Mouse (Mus musculus) myocyte (in vitro differentiated cells): ENCODE data around the gene Fkbp14. TPM values are rescaled to one million over a fixed set of nuclear protein-coding genes. Genes with fewer than 3 reads are reported as not detected.

ENCODE experiments used
- H3K27me3 ChIP-seq: one replicate; pipeline ENCODE4 v1.6.1; 2011; ENCODE audit not compliant: control insufficient read depth, insufficient read depth, insufficient read length
- H3K36me3 ChIP-seq: one replicate; pipeline ENCODE4 v1.6.1; 2011; ENCODE audit not compliant: control insufficient read depth, insufficient read depth
- H3K4me2 ChIP-seq: one replicate; pipeline ENCODE4 v1.6.1; 2011; ENCODE audit warnings: low read depth, control low read depth
- H3K4me3 ChIP-seq: one replicate; pipeline ENCODE4 v1.5.1; 2011; ENCODE audit warnings: mild to moderate bottlenecking, control low read depth, moderate library complexity
- H3K79me2 ChIP-seq: one replicate; pipeline ENCODE4 v1.6.1; 2011; ENCODE audit not compliant: control insufficient read depth, insufficient read depth
- H3ac ChIP-seq: one replicate; pipeline ENCODE4 v1.6.1; 2011; ENCODE audit not compliant: control insufficient read depth, insufficient read length
- CEBPB ChIP-seq: IDR thresholded peaks from 2 replicates; pipeline ENCODE4 v1.6.1; 2011; ENCODE audit warnings: mild to moderate bottlenecking, moderate library complexity; ENCODE audit not compliant: poor library complexity, insufficient read depth, severe bottlenecking
- E2F4 ChIP-seq: IDR thresholded peaks from one replicate; pipeline ENCODE4 v1.6.1; 2011; ENCODE audit warnings: mild to moderate bottlenecking, control low read depth, moderate library complexity; ENCODE audit not compliant: insufficient read depth
- MAX ChIP-seq: IDR thresholded peaks from one replicate; pipeline ENCODE4 v1.6.1; 2011; ENCODE audit warnings: low read depth, mild to moderate bottlenecking, control low read depth
- MYOD1 ChIP-seq, 3 experiments: IDR thresholded peaks; one replicate each; pipeline ENCODE4 v1.6.1; 2011; ENCODE audit warnings: control low read depth in 2 of 3, low read depth in 2 of 3, mild to moderate bottlenecking in 2 of 3, moderate library complexity in 1 of 3; ENCODE audit not compliant: insufficient read length in 2 of 3, control insufficient read depth in 1 of 3
- MYOG ChIP-seq, 3 experiments: IDR thresholded peaks; one replicate each; pipeline ENCODE4 v1.6.1; 2011; ENCODE audit warnings: control low read depth in 2 of 3, low read depth in 2 of 3, mild to moderate bottlenecking in 2 of 3; ENCODE audit not compliant: insufficient read length in 2 of 3, control insufficient read depth in 1 of 3, insufficient read depth in 1 of 3
- POLR2A ChIP-seq: IDR thresholded peaks from one replicate; pipeline ENCODE4 v1.6.1; 2011; ENCODE audit warnings: low read depth, mild to moderate bottlenecking, control low read depth, moderate library complexity; ENCODE audit not compliant: insufficient read length
- POLR2AphosphoS2 ChIP-seq: IDR thresholded peaks from one replicate; pipeline ENCODE4 v1.6.1; 2011; ENCODE audit warnings: low read depth, control low read depth; ENCODE audit not compliant: insufficient read length
- REST ChIP-seq: IDR thresholded peaks from one replicate; pipeline ENCODE4 v1.6.1; 2011; ENCODE audit warnings: mild to moderate bottlenecking, control low read depth, moderate library complexity; ENCODE audit not compliant: insufficient read depth, insufficient read length
- SRF ChIP-seq: IDR thresholded peaks from one replicate; pipeline ENCODE4 v1.6.1; 2011; ENCODE audit warnings: low read depth; ENCODE audit not compliant: control insufficient read depth, insufficient read length
- TCF12 ChIP-seq: IDR thresholded peaks from one replicate; pipeline ENCODE4 v1.6.1; 2011; ENCODE audit warnings: mild to moderate bottlenecking, control low read depth; ENCODE audit not compliant: poor library complexity, insufficient read depth, severe bottlenecking
- TCF3 ChIP-seq: IDR thresholded peaks from one replicate; pipeline ENCODE4 v1.6.1; 2011; ENCODE audit warnings: low read depth, control low read depth; ENCODE audit not compliant: insufficient read length
- USF1 ChIP-seq: IDR thresholded peaks from one replicate; pipeline ENCODE4 v1.6.1; 2011; ENCODE audit warnings: low read depth, mild to moderate bottlenecking, control low read depth, moderate library complexity
- polyA plus RNA-seq: library from polyadenylated mRNA; unstranded; fragments of >200 nt; fragmentation: generic; extraction: Trizol; gene quantifications from one replicate; pipeline ENCODE4 v1.2.1, GENCODE M21; 2012; ENCODE audit warnings: missing spikeins

Fkbp14 gene
- polyA plus RNA-seq, 1 experiment, result 6.0 TPM

DNA sequence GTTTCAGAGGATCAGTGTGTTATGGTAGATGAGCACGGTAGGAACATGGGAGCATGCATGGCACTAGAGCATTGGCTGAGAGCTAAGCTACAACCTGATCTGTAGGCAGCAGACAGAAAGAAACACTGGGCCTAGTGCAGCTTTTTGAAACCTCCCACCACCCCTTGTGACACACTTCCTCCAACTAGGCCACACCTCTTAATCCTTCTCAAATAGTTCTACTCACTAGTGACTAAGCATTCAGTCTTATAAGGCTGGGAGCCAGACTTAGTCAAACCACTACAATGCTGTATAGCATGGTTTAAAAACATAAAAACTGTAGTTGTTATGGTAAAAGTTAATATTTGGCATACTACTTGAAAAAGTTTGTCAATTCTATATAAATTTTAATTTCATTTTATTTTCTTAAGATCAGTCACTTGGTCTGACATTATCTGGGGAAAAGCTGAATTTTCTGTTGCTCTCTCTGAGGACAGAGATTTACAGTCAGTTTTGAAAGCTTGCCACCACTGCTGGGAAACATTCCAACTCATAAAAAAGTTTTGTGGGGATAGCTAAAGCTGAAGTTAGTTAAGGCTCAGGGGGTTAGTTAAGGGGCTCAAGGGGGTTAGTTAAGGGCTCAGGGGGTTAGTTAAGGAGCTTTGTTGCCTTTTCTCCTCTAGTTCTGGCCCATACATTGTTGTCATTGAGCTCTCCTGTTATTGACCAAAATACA, 7.0 kb upstream of the Fkbp14 start:
- Histone ChIP-seq H3K27me3 (no peaks in the 10 kb centered on the region), H3ac (no peak overlapping the region), H3K4me2 (no peak overlapping the region), H3K36me3 (no peaks in the 10 kb centered on the region), H3K79me2 (no peaks in the 10 kb centered on the region), H3K4me3 (no peak overlapping the region)
- TF ChIP-seq MYOG (IDR thresholded peaks at IDR 0.05; ENCODE audit: control insufficient read depth in 1 of 3, insufficient read depth in 1 of 3, insufficient read length in 2 of 3, low read depth in 2 of 3), result no peak

DNA sequence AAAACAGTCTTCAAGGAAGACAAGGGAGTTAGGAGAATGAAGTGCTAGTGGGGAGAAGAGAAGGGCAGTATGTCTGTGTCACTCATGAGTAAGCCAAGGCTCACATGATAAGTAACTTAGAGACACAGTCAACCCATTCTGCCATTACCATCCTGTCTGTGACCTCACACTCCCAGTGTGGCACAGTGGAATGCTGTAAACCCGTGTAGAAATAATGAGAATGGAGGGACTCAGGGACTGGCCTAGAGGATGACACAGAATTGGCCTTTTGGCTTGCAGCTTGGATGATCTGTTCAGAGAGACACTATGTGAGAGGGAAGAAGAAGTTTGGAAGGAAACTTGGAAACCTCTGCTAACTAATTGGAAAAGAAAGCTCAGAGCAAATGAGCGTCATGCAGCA, 5.8 kb upstream of the Fkbp14 start:
- Histone ChIP-seq H3K27me3 (no peaks in the 10 kb centered on the region), H3K4me3 (no peak overlapping the region), H3ac (no peak overlapping the region), H3K4me2 (no peak overlapping the region), H3K36me3 (no peaks in the 10 kb centered on the region), H3K79me2 (no peaks in the 10 kb centered on the region)
- no peak for TF ChIP-seq POLR2A
- no peak for TF ChIP-seq USF1
- TF ChIP-seq MYOG (IDR thresholded peaks at IDR 0.05; ENCODE audit: control insufficient read depth in 1 of 3, insufficient read depth in 1 of 3, insufficient read length in 2 of 3, low read depth in 2 of 3), result no peak
- no peak for TF ChIP-seq MAX
- no peak for TF ChIP-seq TCF3
- TF ChIP-seq TCF12, result no peak
- no peak for TF ChIP-seq REST
- TF ChIP-seq SRF, result no peak
- no peak for TF ChIP-seq POLR2AphosphoS2
- TF ChIP-seq CEBPB, result no peak
- TF ChIP-seq E2F4, result no peak
- TF ChIP-seq MYOD1 (IDR thresholded peaks at IDR 0.05; ENCODE audit: control insufficient read depth in 1 of 3, insufficient read length in 2 of 3, low read depth in 2 of 3), result no peak

DNA sequence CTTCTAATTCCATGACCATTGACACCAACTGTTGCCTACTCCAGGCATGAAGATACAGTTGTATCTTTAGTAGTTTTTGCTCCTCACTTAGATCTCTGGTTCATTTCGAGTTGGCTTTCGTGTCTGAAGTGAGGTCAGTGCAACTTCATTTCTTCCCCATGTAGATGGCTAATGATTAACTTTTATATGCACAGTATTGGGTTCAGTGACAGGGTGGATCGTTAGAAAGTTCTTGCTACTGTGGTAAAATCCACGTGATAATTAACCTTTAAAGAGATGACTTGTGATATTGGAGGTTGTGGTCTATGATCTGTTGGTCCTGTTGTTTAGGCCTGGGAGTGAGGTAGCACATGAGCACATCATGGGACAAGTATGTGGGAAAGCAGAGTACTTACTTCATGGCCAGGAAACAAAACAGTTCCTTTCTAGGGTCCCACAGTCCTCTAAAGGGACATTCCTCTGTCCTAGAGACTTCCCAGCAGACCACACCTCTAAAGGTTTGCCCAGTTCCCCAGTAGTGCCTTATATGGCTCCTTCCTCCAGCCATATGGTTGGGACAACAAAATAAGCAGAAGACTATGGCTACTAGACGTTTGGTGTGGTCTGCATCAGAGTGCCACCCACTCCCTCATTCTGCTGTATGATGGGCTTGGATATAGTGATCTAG, 3.7 kb upstream of the Fkbp14 start:
- H3K4me3 ChIP-seq, result no peak overlapping the region
- H3K4me2 ChIP-seq, result no peak overlapping the region
- H3K36me3 ChIP-seq, result no peaks in the 10 kb centered on the region
- no peaks in the 10 kb centered on the region for H3K79me2 ChIP-seq
- no peaks in the 10 kb centered on the region for H3K27me3 ChIP-seq
- TF ChIP-seq POLR2A (no peak), TCF3 (no peak), E2F4 (no peak), MAX (no peak), POLR2AphosphoS2 (no peak), CEBPB (no peak), MYOD1 (IDR thresholded peaks at IDR 0.05; ENCODE audit: control insufficient read depth in 1 of 3, insufficient read length in 2 of 3, low read depth in 2 of 3) (no peak), SRF (no peak), TCF12 (no peak), USF1 (no peak), MYOG (IDR thresholded peaks at IDR 0.05; ENCODE audit: control insufficient read depth in 1 of 3, insufficient read depth in 1 of 3, insufficient read length in 2 of 3, low read depth in 2 of 3) (no peak), REST (no peak)
- H3ac ChIP-seq, result no peak overlapping the region

DNA sequence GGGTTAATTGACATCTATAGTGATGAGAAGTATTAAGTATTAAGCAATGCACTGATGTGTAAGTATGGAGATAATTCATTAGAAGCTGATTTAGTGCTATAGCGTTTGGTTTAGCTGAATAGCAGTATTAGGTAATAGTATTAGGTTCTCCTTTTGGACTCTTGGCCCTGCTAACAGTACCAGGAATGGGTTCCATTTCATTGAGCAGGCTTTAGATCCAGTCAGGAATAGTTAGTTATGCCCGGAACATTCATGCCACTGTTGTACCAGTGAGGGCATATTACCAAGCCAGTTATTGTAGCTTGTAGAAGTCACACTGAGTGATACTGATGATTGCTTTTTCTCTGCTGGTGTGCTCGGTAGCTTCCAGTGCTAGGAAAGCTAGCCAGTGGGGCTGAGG, 603 bp upstream of the Fkbp14 start:
- Histone ChIP-seq H3K4me2 (no peak overlapping the region), H3ac (no peak overlapping the region), H3K27me3 (no peaks in the 10 kb centered on the region), H3K36me3 (no peaks in the 10 kb centered on the region), H3K79me2 (no peaks in the 10 kb centered on the region), H3K4me3 (no peak overlapping the region)
- TF ChIP-seq MYOD1 (IDR thresholded peaks at IDR 0.05; ENCODE audit: control insufficient read depth in 1 of 3, insufficient read length in 2 of 3, low read depth in 2 of 3), result no peak
- no peak for TF ChIP-seq CEBPB
- no peak for TF ChIP-seq MYOG (IDR thresholded peaks at IDR 0.05; ENCODE audit: control insufficient read depth in 1 of 3, insufficient read depth in 1 of 3, insufficient read length in 2 of 3, low read depth in 2 of 3)
- TF ChIP-seq REST, result no peak
- no peak for TF ChIP-seq E2F4
- TF ChIP-seq POLR2AphosphoS2, result no peak
- no peak for TF ChIP-seq TCF3
- TF ChIP-seq USF1, result no peak
- TF ChIP-seq TCF12, result no peak

DNA sequence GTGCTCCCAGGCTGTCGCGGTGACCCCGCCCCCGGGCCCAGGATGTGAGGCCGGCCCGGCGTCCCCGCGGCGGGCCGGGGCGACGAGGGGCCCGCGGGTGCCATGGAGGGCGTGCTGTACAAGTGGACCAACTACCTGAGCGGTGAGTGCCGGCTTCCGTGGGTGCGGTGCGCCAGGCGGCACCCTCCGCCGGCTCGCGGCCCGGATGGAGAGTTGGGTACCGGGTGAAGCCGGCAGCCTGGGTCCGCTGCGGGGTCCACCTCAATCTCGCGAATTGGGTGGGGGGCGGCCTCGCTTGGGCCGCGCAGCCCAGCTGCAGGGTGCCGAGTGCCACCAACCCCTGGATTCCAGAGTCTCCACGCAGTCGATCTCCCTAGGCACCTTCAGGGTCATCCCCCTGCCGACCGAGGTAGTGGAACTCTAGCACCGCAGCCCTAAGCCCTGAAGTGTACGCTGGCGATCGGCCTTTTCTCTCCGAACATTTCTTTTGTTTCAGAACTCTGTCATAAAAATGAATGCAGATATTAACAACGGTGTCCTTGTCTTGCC, 1.7 kb downstream of the Fkbp14 start:
- no peaks in the 10 kb centered on the region for H3K27me3 ChIP-seq
- peak overlapping the region; percentile 49 for H3ac ChIP-seq
- peak overlapping the region; percentile 81 for H3K4me2 ChIP-seq
- H3K79me2 ChIP-seq, result no peaks in the 10 kb centered on the region
- H3K36me3 ChIP-seq, result no peaks in the 10 kb centered on the region
- TF ChIP-seq E2F4 (no peak), POLR2A (peak; percentile 35)
- peak overlapping the region; percentile 33 for H3K4me3 ChIP-seq
